Mouse (Mus musculus) hindbrain, embryonic 10.5 days (tissue): ENCODE results near the gene Psmb8. TPM values are rescaled to one million over a fixed set of nuclear protein-coding genes. Genes with fewer than 3 reads are reported as not detected.

Experiments used
- DNase-seq: peaks from one replicate; pipeline ENCODE4 v3.0.0-alpha.2; 2017; ENCODE audit warnings: low spot score
- H3K27ac ChIP-seq: fragments of 300-500 bp; sonication (generic); 2 replicates; pipeline ENCODE4 v1.5.1; 2016; ENCODE audit warnings: mild to moderate bottlenecking, moderate library complexity
- H3K27me3 ChIP-seq: fragments of 300-500 bp; sonication (generic); 2 replicates; pipeline ENCODE4 v1.6.1; 2016; ENCODE audit warnings: mild to moderate bottlenecking; ENCODE audit not compliant: poor library complexity, insufficient read depth, severe bottlenecking
- H3K36me3 ChIP-seq: fragments of 300-500 bp; sonication (generic); 2 replicates; pipeline ENCODE4 v1.6.1; 2016; ENCODE audit warnings: mild to moderate bottlenecking, moderate library complexity
- H3K4me1 ChIP-seq: fragments of 300-500 bp; sonication (generic); replicated peaks from 2 replicates; pipeline ENCODE4 v1.6.1; 2016; ENCODE audit warnings: mild to moderate bottlenecking
- H3K4me3 ChIP-seq: fragments of 300-500 bp; sonication (generic); 2 replicates; pipeline ENCODE4 v1.5.1; 2016; ENCODE audit warnings: mild to moderate bottlenecking, moderate library complexity
- H3K9me3 ChIP-seq: fragments of 300-500 bp; sonication (generic); 2 replicates; pipeline ENCODE4 v1.6.1; 2016; ENCODE audit warnings: mild to moderate bottlenecking, moderate library complexity
- WGBS: fragments of 180-500 bp; shearing (Covaris S2); methylation state at CpG from one replicate; pipeline ENCODE4 v1.1.7; 2016; 5-methylcytosine and 5-hydroxymethylcytosine counted together
- polyA plus RNA-seq: library from polyadenylated mRNA; unstranded; fragments of >200 nt; fragmentation: Nextera tagmentation; extraction: Ambion mirVana; gene quantifications from 2 replicates; pipeline ENCODE4 v1.2.1, GENCODE M21; 2016

Psmb8 gene
- polyA plus RNA-seq, 1 experiment from 2014 or later = 1.8 TPM

GRCm38 (mm10) chr17:34247047-34247446 lies 49.5 kb downstream of the Psmb8 start:
- Histone ChIP-seq H3K36me3 (no peaks in the 10 kb centered on the region), H3K4me3 (no peak overlapping the region), H3K27ac (no peak overlapping the region), H3K27me3 (no peaks in the 10 kb centered on the region), H3K9me3 (0 out of 2 replicates have a peak, but pooled peaks cover 2% of the 10 kb centered on the region), H3K4me1 (no peaks in the 10 kb centered on the region)
- WGBS = 89% methylated on average over 3 of the region's 3 CpGs
- DNase-seq = no peak

DNA sequence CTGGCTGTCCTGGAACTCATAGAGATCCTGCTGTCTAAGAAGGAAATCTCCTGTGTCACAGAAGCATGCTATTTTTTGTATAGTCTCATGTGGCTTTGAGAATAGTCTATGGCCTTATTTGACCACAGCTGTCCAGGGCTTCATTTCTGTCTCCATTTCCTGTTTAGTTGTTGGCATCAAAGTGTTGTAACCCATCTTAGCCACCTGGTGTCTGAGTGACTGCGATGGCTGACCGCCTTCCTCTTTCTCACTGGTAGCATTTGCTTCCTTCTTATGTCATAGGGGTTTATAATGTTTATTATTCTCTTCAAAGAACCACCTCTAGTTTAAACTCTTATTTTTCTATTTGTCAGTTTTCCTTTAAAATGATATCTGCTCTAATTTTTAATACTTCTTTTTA lies 51.2 kb downstream of the Psmb8 start:
- Histone ChIP-seq H3K27ac (no peak overlapping the region), H3K27me3 (no peaks in the 10 kb centered on the region), H3K4me3 (no peak overlapping the region), H3K4me1 (no peaks in the 10 kb centered on the region), H3K9me3 (no peaks in the 10 kb centered on the region), H3K36me3 (no peaks in the 10 kb centered on the region)
- no peak for DNase-seq
- WGBS = 83% methylated on average over 2 of the region's 2 CpGs

- WGBS = 49% methylated on average over 3 of the region's 3 CpGs
- Histone ChIP-seq H3K9me3 (no peaks in the 10 kb centered on the region), H3K4me3 (no peak overlapping the region), H3K4me1 (no peaks in the 10 kb centered on the region), H3K27ac (no peak overlapping the region), H3K36me3 (no peaks in the 10 kb centered on the region), H3K27me3 (no peaks in the 10 kb centered on the region)
- no peak for DNase-seq
Measured at GRCm38 (mm10) chr17:34249361-34249760, 51.8 kb downstream of the Psmb8 start.

DNA sequence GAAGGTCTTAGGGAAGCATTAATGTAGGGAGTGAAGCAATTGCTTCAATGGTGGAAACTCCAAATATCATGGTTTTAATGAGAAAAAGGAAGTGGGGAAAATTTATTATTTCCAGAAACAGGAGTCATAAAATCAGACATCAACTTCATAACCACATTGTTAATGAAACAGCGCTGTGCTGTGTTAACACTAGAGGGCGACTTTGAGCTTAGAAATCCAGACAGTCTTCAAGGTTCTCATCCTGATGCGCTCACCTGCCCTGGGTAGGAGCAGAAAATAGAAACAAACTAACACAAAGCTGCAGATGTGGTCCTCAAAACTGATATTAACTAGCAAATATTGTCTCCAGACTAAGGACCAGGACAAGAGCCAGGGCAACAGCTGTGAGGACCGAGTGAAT lies 52.4 kb downstream of the Psmb8 start:
- Histone ChIP-seq H3K4me3 (no peak overlapping the region), H3K27ac (no peak overlapping the region), H3K4me1 (no peaks in the 10 kb centered on the region), H3K27me3 (no peaks in the 10 kb centered on the region), H3K36me3 (no peaks in the 10 kb centered on the region), H3K9me3 (no peaks in the 10 kb centered on the region)
- WGBS = 25% methylated on average over 4 of the region's 4 CpGs
- peak; percentile 44 for DNase-seq

Other genes with a start within 250 kb of the Psmb8 start
- 4.3 and 6.5 TPM in 2 replicates for gene B3galt4, start 246.2 kb upstream of the Psmb8 start, polyA plus RNA-seq
- 55.0 and 63.9 TPM in 2 replicates for gene Vps52, start 241.9 kb upstream of the Psmb8 start, polyA plus RNA-seq
- gene Rps18, start 241.7 kb upstream of the Psmb8 start, polyA plus RNA-seq = 1,286 and 1,579 TPM in 2 replicates
- gene H2-K1, start 197.4 kb upstream of the Psmb8 start, polyA plus RNA-seq = 27.1 and 30.9 TPM in 2 replicates
- 12.3 and 17.3 TPM in 2 replicates for gene Ring1, start 173.0 kb upstream of the Psmb8 start, polyA plus RNA-seq
- gene H2-Ke6, start 169.7 kb upstream of the Psmb8 start, polyA plus RNA-seq = 65.5 and 73.0 TPM in 2 replicates
- 188 and 197 TPM in 2 replicates for gene Slc39a7, start 166.0 kb upstream of the Psmb8 start, polyA plus RNA-seq
- gene Rxrb, start 165.9 kb upstream of the Psmb8 start, polyA plus RNA-seq = 49.1 and 56.4 TPM in 2 replicates
- 0.99 and 1.7 TPM in 2 replicates for gene Col11a2, start 158.3 kb upstream of the Psmb8 start, polyA plus RNA-seq
- 0.80 and 0.82 TPM in 2 replicates for gene H2-Oa, start 105.4 kb upstream of the Psmb8 start, polyA plus RNA-seq
- 5.8 and 7.7 TPM in 2 replicates for gene H2-DMa, start 78.2 kb upstream of the Psmb8 start, polyA plus RNA-seq
- gene Brd2, start 75.1 kb upstream of the Psmb8 start, polyA plus RNA-seq = 131 and 135 TPM in 2 replicates
- 0.11 and 0.24 TPM in 2 replicates for gene H2-DMb2, start 54.4 kb upstream of the Psmb8 start, polyA plus RNA-seq
- gene H2-DMb1, start 44.6 kb upstream of the Psmb8 start, polyA plus RNA-seq = 0.30 and 0.98 TPM in 2 replicates
- 1.7 TPM in 2 replicates for gene Tap1, start 10.2 kb upstream of the Psmb8 start, polyA plus RNA-seq
- gene Psmb9, start 10.0 kb upstream of the Psmb8 start, polyA plus RNA-seq = 0.66 and 0.97 TPM in 2 replicates
- 0.27 and 1.4 TPM in 2 replicates for gene Tap2, start 5.8 kb downstream of the Psmb8 start, polyA plus RNA-seq
- 0.24 TPM in 1 of 2 replicates, not detected in the other for gene H2-Ob, start 41.2 kb downstream of the Psmb8 start, polyA plus RNA-seq
- gene H2-Ab1, start 60.0 kb downstream of the Psmb8 start, polyA plus RNA-seq = 4.7 and 5.3 TPM in 2 replicates
- gene H2-Aa, start 90.1 kb downstream of the Psmb8 start, polyA plus RNA-seq = not detected in 2 replicates
- 1.0 and 1.3 TPM in 2 replicates for gene H2-Eb1, start 108.1 kb downstream of the Psmb8 start, polyA plus RNA-seq
- not detected in 2 replicates for gene H2-Eb2, start 127.9 kb downstream of the Psmb8 start, polyA plus RNA-seq
- not detected in 2 replicates for gene Btnl2, start 157.1 kb downstream of the Psmb8 start, polyA plus RNA-seq
- not detected in 2 replicates for gene Btnl1, start 179.4 kb downstream of the Psmb8 start, polyA plus RNA-seq
- gene BC051142, start 201.1 kb downstream of the Psmb8 start, polyA plus RNA-seq = 1.4 and 2.0 TPM in 2 replicates